Mouse (Mus musculus) liver, postnatal 0 days (tissue): ENCODE results near the gene Hpse2.

Source experiments
- CTCF ChIP-seq: sonication (generic); IDR thresholded peaks from 2 replicates; pipeline ENCODE4 v1.5.1; 2016; ENCODE audit warnings: antibody characterized with exemption, low read depth
- EP300 ChIP-seq: IDR thresholded peaks from 2 replicates; pipeline ENCODE4 v1.6.1; 2016; ENCODE audit warnings: antibody characterized with exemption, low read depth, mild to moderate bottlenecking

DNA sequence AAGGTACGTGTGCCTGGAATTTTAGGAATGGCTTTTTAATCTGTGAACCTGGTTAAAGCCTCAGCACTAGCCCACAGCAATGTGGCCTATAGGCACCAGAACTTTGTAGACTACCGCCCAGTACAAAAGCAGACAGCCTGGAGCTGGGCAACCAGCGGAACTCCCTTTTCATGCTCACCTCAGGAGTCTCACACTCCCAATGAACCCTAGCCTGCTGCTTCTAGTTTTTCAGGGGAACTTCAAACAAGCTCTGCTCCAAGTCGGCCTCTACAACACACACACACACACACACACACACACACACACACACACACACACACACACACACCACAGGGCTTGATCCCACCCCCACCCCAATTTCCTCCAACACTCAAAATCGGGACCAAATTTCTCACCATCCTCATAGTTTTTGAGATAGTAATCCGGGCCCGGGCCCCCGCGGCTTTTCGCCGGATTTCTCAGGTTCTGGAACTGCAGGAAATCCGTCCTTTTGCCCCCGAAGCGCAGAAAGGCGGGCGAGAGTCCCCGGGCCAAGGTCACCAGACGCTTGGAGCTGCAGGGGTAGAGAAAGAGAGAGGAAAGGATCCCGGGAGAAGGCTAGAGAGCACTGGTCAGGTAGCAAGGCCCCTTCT, 3.7 kb downstream of the Hpse2 start:
- TF ChIP-seq CTCF (no peak), EP300 (no peak)
